Mouse (Mus musculus): ENCODE measurements at regions not wholly inside any gene's neighbourhood (a gene's known extent, or its start where the extent isn't known, plus 50 kb on each side); places are given as distances from the start of the nearest gene placed in this dataset.

DNA sequence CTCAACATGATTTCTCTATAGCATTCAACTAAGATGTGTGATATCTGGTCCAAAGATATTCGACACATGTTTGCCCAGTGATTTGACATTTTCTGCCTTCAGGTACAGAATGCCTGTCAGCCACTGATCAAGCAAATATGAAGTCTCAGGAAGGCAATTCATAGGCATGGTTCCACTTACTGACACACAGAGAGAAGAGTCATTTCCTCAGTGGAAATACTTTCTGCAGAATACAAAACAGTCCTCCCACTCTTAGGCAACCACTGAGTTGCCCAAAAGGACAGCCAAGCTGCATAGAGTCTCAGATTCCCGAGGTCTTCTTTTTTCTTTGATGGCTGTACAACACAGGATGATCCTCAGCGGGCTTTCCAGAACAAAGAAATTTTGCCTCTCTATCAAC lies 110.9 kb downstream of the Ndufa4 start:
- H3K4me3 ChIP-seq (ENCODE audit: low read depth, low read length) = no peak overlapping the region
- H3K4me2 ChIP-seq (replicated peaks; ENCODE audit: low read depth) = no peak overlapping the region
- no peak for TF ChIP-seq CTCF (IDR thresholded peaks at IDR 0.05; ENCODE audit: low read depth)
- H3K27ac ChIP-seq (ENCODE audit: low read depth, low read length) = no peak overlapping the region
- no peak overlapping the region for H3K9ac ChIP-seq (ENCODE audit: low read depth, low read length)
- 71% methylated on average over 3 of the region's 3 CpGs for WGBS
- H3K27me3 ChIP-seq (replicated peaks; ENCODE audit: control insufficient read depth, insufficient read depth, low read length) = no peaks in the 10 kb centered on the region
- no peak for ATAC-seq
- no peaks in the 10 kb centered on the region for H3K36me3 ChIP-seq (ENCODE audit: control insufficient read depth, insufficient read depth)
- no peaks in the 10 kb centered on the region for H3K9me3 ChIP-seq (ENCODE audit: control insufficient read depth)
- no peaks in the 10 kb centered on the region for H3K4me1 ChIP-seq (replicated peaks; ENCODE audit: control insufficient read depth, insufficient read depth, low read length)

DNA sequence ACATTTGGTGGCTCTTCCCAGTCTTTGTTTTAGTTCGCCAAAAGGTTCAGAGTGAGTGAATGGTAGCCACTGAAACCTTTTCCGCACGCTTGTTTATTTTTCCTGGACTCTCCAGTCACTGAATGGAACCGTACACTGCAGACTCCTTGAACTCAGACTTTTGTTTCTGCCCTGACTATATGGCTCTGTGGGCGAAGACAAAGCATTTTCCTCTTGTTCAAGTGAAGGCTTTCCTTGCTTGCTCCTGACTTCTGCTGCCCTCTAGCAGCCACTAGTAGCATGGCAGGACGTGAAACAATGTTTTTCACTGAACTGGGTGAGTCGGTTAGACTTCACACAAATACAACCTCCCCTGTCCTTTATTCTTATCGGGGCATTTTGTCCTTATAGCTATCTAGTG lies 113.9 kb downstream of the Ndufa4 start:
- peak; percentile 79 for TF ChIP-seq CTCF (IDR thresholded peaks at IDR 0.05; ENCODE audit: low read depth)
- Histone ChIP-seq H3K4me3 (ENCODE audit: low read depth, low read length) (no peak overlapping the region), H3K4me2 (replicated peaks; ENCODE audit: low read depth) (no peak overlapping the region), H3K9ac (ENCODE audit: low read depth, low read length) (no peak overlapping the region), H3K4me1 (replicated peaks; ENCODE audit: control insufficient read depth, insufficient read depth, low read length) (no peaks in the 10 kb centered on the region), H3K36me3 (ENCODE audit: control insufficient read depth, insufficient read depth) (no peaks in the 10 kb centered on the region), H3K27ac (ENCODE audit: low read depth, low read length) (no peak overlapping the region), H3K27me3 (replicated peaks; ENCODE audit: control insufficient read depth, insufficient read depth, low read length) (no peaks in the 10 kb centered on the region), H3K9me3 (ENCODE audit: control insufficient read depth) (no peaks in the 10 kb centered on the region)
- no peak for ATAC-seq
- WGBS = 38% methylated on average over 8 of the region's 8 CpGs

DNA sequence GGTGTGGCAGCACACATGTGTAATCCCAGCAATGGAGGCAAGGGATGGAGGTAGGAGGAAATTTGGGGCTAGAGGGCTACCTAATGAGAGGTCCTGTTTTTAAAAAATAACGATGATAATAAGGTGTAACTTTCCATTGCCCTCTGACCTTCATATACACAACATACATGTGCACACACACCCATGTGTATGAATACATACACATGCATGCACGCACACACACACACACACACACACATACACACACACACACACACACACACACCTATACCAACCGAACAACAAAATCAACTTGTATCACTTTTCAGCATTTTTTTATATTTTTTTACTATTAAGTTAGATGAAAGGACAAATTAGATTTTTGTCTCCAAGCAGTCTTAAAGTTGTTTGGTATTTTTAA lies 115.1 kb downstream of the Ndufa4 start:
- WGBS = 85% methylated on average over 3 of the region's 3 CpGs
- H3K4me2 ChIP-seq (replicated peaks; ENCODE audit: low read depth) = no peak overlapping the region
- no peak overlapping the region for H3K4me3 ChIP-seq (ENCODE audit: low read depth, low read length)
- H3K4me1 ChIP-seq (replicated peaks; ENCODE audit: control insufficient read depth, insufficient read depth, low read length) = no peaks in the 10 kb centered on the region
- no peak overlapping the region for H3K27ac ChIP-seq (ENCODE audit: low read depth, low read length)
- no peak overlapping the region for H3K9ac ChIP-seq (ENCODE audit: low read depth, low read length)
- ATAC-seq = no peak
- no peaks in the 10 kb centered on the region for H3K9me3 ChIP-seq (ENCODE audit: control insufficient read depth)
- H3K36me3 ChIP-seq (ENCODE audit: control insufficient read depth, insufficient read depth) = no peaks in the 10 kb centered on the region
- no peaks in the 10 kb centered on the region for H3K27me3 ChIP-seq (replicated peaks; ENCODE audit: control insufficient read depth, insufficient read depth, low read length)
- no peak for TF ChIP-seq CTCF (IDR thresholded peaks at IDR 0.05; ENCODE audit: low read depth)

DNA sequence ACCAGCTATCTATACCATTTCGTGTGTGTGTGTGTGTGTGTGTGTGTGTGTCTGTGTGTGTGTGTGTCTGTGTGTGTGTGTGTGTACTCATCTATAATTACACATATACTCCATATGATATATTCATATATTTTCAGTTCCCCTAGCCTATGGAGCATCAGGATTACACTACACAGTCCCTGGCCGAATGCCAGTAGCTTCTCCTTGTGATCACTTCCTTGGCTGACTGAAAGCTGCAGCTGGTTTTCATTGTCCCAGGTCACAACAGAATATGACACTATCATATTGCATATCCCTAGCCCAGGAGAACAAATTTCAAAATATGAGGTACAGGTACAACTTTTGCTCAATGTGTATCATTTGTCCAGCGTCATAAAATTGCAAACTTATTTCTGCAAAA lies 116.2 kb downstream of the Ndufa4 start:
- no peak for TF ChIP-seq CTCF (IDR thresholded peaks at IDR 0.05; ENCODE audit: low read depth)
- H3K27me3 ChIP-seq (replicated peaks; ENCODE audit: control insufficient read depth, insufficient read depth, low read length) = no peaks in the 10 kb centered on the region
- WGBS = 70% methylated on average over 3 of the region's 3 CpGs
- no peaks in the 10 kb centered on the region for H3K36me3 ChIP-seq (ENCODE audit: control insufficient read depth, insufficient read depth)
- no peak for ATAC-seq
- no peaks in the 10 kb centered on the region for H3K4me1 ChIP-seq (replicated peaks; ENCODE audit: control insufficient read depth, insufficient read depth, low read length)
- no peak overlapping the region for H3K27ac ChIP-seq (ENCODE audit: low read depth, low read length)
- no peak overlapping the region for H3K4me3 ChIP-seq (ENCODE audit: low read depth, low read length)
- no peak overlapping the region for H3K9ac ChIP-seq (ENCODE audit: low read depth, low read length)
- no peak overlapping the region for H3K4me2 ChIP-seq (replicated peaks; ENCODE audit: low read depth)
- no peaks in the 10 kb centered on the region for H3K9me3 ChIP-seq (ENCODE audit: control insufficient read depth)

DNA sequence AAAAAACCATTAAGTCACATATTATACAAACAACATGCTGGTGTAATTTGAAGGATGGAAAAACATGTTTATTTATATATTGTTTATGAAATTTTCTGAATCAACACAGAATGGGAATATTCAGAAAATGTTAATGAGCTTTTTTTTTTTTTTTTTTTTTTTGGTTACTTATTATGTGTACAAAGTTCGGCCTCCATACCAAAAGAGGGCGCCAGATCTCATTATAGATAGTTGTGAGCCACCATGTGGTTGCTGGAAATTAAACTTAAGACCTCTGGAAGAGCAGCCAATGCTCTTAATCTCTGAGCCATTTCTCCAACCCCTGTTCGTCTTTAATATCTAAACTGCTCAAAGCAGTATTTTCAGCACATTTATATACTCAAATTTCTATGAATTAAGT lies 133.3 kb downstream of the Ndufa4 start:
- Histone ChIP-seq H3K27ac (ENCODE audit: low read depth, low read length) (no peak overlapping the region), H3K9me3 (ENCODE audit: control insufficient read depth) (no peaks in the 10 kb centered on the region), H3K4me3 (ENCODE audit: low read depth, low read length) (no peak overlapping the region), H3K36me3 (ENCODE audit: control insufficient read depth, insufficient read depth) (no peaks in the 10 kb centered on the region), H3K9ac (ENCODE audit: low read depth, low read length) (no peak overlapping the region), H3K4me2 (replicated peaks; ENCODE audit: low read depth) (no peak overlapping the region), H3K4me1 (replicated peaks; ENCODE audit: control insufficient read depth, insufficient read depth, low read length) (no peaks in the 10 kb centered on the region), H3K27me3 (replicated peaks; ENCODE audit: control insufficient read depth, insufficient read depth, low read length) (no peaks in the 10 kb centered on the region)
- WGBS = 80% methylated on average over 3 of the region's 3 CpGs
- no peak for ATAC-seq
- no peak for TF ChIP-seq CTCF (IDR thresholded peaks at IDR 0.05; ENCODE audit: low read depth)

DNA sequence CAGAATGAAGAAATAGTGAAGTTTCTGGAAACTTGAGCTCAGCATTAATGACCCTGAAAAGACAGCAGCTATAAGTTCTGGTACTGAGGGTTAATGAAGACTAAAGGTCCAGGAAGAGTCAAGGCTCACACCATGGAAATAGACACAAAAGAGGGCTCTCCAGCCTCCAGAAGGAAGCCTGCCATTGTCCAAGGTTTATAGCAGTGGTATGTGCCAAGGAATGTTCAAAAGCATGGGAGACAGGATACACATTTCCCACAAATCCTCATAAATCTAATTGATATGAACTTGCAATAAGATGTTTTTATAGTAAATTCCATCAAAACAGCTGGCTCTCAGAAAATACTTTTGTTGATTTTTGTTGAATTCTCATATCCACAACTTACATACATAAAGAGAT lies 144.4 kb downstream of the Ndufa4 start:
- no peak overlapping the region for H3K4me2 ChIP-seq (replicated peaks; ENCODE audit: low read depth)
- no peak overlapping the region for H3K27ac ChIP-seq (ENCODE audit: low read depth, low read length)
- H3K9ac ChIP-seq (ENCODE audit: low read depth, low read length) = no peak overlapping the region
- H3K9me3 ChIP-seq (ENCODE audit: control insufficient read depth) = no peaks in the 10 kb centered on the region
- no peak for ATAC-seq
- H3K36me3 ChIP-seq (ENCODE audit: control insufficient read depth, insufficient read depth) = no peaks in the 10 kb centered on the region
- H3K4me1 ChIP-seq (replicated peaks; ENCODE audit: control insufficient read depth, insufficient read depth, low read length) = no peaks in the 10 kb centered on the region
- TF ChIP-seq CTCF (IDR thresholded peaks at IDR 0.05; ENCODE audit: low read depth) = no peak
- H3K4me3 ChIP-seq (ENCODE audit: low read depth, low read length) = no peak overlapping the region
- H3K27me3 ChIP-seq (replicated peaks; ENCODE audit: control insufficient read depth, insufficient read depth, low read length) = no peaks in the 10 kb centered on the region

DNA sequence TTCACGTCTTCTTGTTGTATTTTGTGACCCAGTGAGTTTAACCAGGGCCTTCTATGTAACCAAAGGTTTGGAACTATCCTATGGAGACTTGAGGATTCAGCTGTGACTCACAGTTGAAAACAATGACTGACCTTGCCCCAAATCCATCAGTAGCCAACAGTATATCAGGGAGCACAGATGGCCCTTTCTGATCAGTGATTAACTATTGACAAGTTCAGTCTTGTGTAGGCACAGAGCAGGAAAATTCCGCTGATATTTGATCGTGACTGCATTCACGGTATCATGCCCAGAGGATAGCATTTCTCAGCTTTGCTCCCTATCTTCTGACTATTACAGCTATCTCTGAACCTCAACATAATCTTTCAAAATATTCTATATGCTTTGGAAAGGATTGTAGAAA lies 169.6 kb downstream of the Ndufa4 start:
- no peak overlapping the region for H3K4me2 ChIP-seq (replicated peaks; ENCODE audit: low read depth)
- 81% methylated on average over 4 of the region's 4 CpGs for WGBS
- TF ChIP-seq CTCF (IDR thresholded peaks at IDR 0.05; ENCODE audit: low read depth) = no peak
- no peak overlapping the region for H3K27ac ChIP-seq (ENCODE audit: low read depth, low read length)
- no peaks in the 10 kb centered on the region for H3K36me3 ChIP-seq (ENCODE audit: control insufficient read depth, insufficient read depth)
- H3K4me3 ChIP-seq (ENCODE audit: low read depth, low read length) = no peak overlapping the region
- no peaks in the 10 kb centered on the region for H3K4me1 ChIP-seq (replicated peaks; ENCODE audit: control insufficient read depth, insufficient read depth, low read length)
- no peak overlapping the region for H3K9ac ChIP-seq (ENCODE audit: low read depth, low read length)
- no peak for ATAC-seq
- no peaks in the 10 kb centered on the region for H3K9me3 ChIP-seq (ENCODE audit: control insufficient read depth)
- H3K27me3 ChIP-seq (replicated peaks; ENCODE audit: control insufficient read depth, insufficient read depth, low read length) = no peaks in the 10 kb centered on the region

Data from intestine, postnatal 0 days (tissue).